Mouse (Mus musculus): Measurements from ENCODE around the gene Iffo1. TPM values are rescaled to one million over a fixed set of nuclear protein-coding genes. Genes with fewer than 3 reads are reported as not detected.

Gene Iffo1
- total and polyA plus RNA-seq, 3 experiments, result 3.3 to 7.0 (median 6.7) TPM

GRCm38 (mm10) chr6:125149569-125149950 lies 4.5 kb downstream of the Iffo1 start:
- H3K9me3 ChIP-seq (replicated peaks; ENCODE audit: low read length), result no peaks in the 10 kb centered on the region
- in situ Hi-C loops (cut with MboI; ENCODE audit: low pct_ligation_motif_present, low pct_unique_long_range_greater_than_20kb, low sequenced_read_pairs), result no loop called here
- no peak overlapping the region for H3K27ac ChIP-seq (ENCODE audit: insufficient read depth, low read depth)
- H3K4me3 ChIP-seq (replicated peaks in 1 of 3; ENCODE audit: low read depth in 2 of 3, low read length in 2 of 3, poor library complexity in 1 of 3), result no peak overlapping the region
- TF ChIP-seq UBTF (IDR thresholded peaks at IDR 0.05; ENCODE audit: low read depth, low read length) (no peak), RCOR1 (conservative IDR thresholded peaks at IDR 0.05; ENCODE audit: low read depth, low read length) (no peak), ZC3H11A (IDR thresholded peaks at IDR 0.05; ENCODE audit: low read depth, low read length) (no peak), USF2 (conservative IDR thresholded peaks at IDR 0.05; ENCODE audit: low read depth, low read length) (no peak), CTCF (conservative IDR thresholded peaks at IDR 0.05 in 1 of 2, IDR thresholded peaks at IDR 0.05 in 1 of 2; ENCODE audit: low read depth in 2 of 2, low read length in 2 of 2) (no peak), ETS1 (conservative IDR thresholded peaks at IDR 0.05; ENCODE audit: low read depth, low read length) (no peak), MAFK (IDR thresholded peaks at IDR 0.05; ENCODE audit: insufficient replicate concordance, low read length) (no peak), USF1 (IDR thresholded peaks at IDR 0.05; ENCODE audit: low read depth, low read length) (no peak), GABPA (IDR thresholded peaks at IDR 0.05; ENCODE audit: insufficient replicate concordance, low read depth, low read length) (no peak), TCF12 (IDR thresholded peaks at IDR 0.05; ENCODE audit: low read depth, low read length) (no peak), MXI1 (IDR thresholded peaks at IDR 0.05; ENCODE audit: low read depth, low read length) (no peak), JUN (IDR thresholded peaks at IDR 0.05; ENCODE audit: insufficient read depth, low read depth, low read length) (no peak), IRF4 (IDR thresholded peaks at IDR 0.05; ENCODE audit: low read depth, low read length) (no peak), BHLHE40 (IDR thresholded peaks at IDR 0.05; ENCODE audit: low read depth, low read length) (no peak)
- no peaks in the 10 kb centered on the region for H3K27me3 ChIP-seq (replicated peaks)
- DNase-seq (ENCODE audit: extremely low read depth), result no peak
- H3K4me1 ChIP-seq (ENCODE audit: control insufficient read depth in 1 of 2, insufficient read depth in 2 of 2), result peaks cover 9 to 32% of the 10 kb centered on the region in 2 experiments
- H3K9ac ChIP-seq (ENCODE audit: insufficient read depth, low read depth), result no peak overlapping the region
- dilution Hi-C loops (cut with MboI; ENCODE audit: extremely low pct_ligation_motif_present, extremely low pct_unique_long_range_greater_than_20kb, low sequenced_read_pairs), result no loop called here
- H3K4me2 ChIP-seq (ENCODE audit: insufficient read depth, low read depth, poor library complexity, severe bottlenecking), result no peak overlapping the region
- peaks cover 18% of the 10 kb centered on the region for H3K79me2 ChIP-seq (replicated peaks; ENCODE audit: control insufficient read depth, extremely low read depth, insufficient read depth, poor library complexity, severe bottlenecking)
- peaks cover 40 to 71% of the 10 kb centered on the region in 2 experiments for H3K36me3 ChIP-seq (replicated peaks in 1 of 2; ENCODE audit: control insufficient read depth in 1 of 2, insufficient read depth in 1 of 2, low read length in 1 of 2)

- H3K27me3 ChIP-seq (replicated peaks), result no peaks in the 10 kb centered on the region
- DNase-seq (ENCODE audit: extremely low read depth), result no peak
- H3K27ac ChIP-seq (ENCODE audit: insufficient read depth, low read depth), result no peak overlapping the region
- H3K36me3 ChIP-seq (replicated peaks in 1 of 2; ENCODE audit: control insufficient read depth in 1 of 2, insufficient read depth in 1 of 2, low read length in 1 of 2), result peaks cover 60 to 89% of the 10 kb centered on the region in 2 experiments
- no peak overlapping the region for H3K4me3 ChIP-seq (replicated peaks in 1 of 3; ENCODE audit: low read depth in 2 of 3, low read length in 2 of 3, poor library complexity in 1 of 3)
- dilution Hi-C loops (cut with MboI; ENCODE audit: extremely low pct_ligation_motif_present, extremely low pct_unique_long_range_greater_than_20kb, low sequenced_read_pairs) (no loop called here), in situ Hi-C loops (cut with MboI; ENCODE audit: low pct_ligation_motif_present, low pct_unique_long_range_greater_than_20kb, low sequenced_read_pairs) (no loop called here)
- no peaks in the 10 kb centered on the region for H3K9me3 ChIP-seq (replicated peaks; ENCODE audit: low read length)
- H3K4me1 ChIP-seq (ENCODE audit: control insufficient read depth in 1 of 2, insufficient read depth in 2 of 2), result peaks cover 1 to 14% of the 10 kb centered on the region in 2 experiments; a peak in 3 of 4 replicates
- TF ChIP-seq GABPA (IDR thresholded peaks at IDR 0.05; ENCODE audit: insufficient replicate concordance, low read depth, low read length), result no peak
- TF ChIP-seq E2F4 (IDR thresholded peaks at IDR 0.05; ENCODE audit: insufficient replicate concordance, low read depth, low read length), result no peak
- TF ChIP-seq CHD1 (IDR thresholded peaks at IDR 0.05; ENCODE audit: low read depth, low read length), result no peak
- no peak for TF ChIP-seq TBP (conservative IDR thresholded peaks at IDR 0.05; ENCODE audit: low read depth, low read length)
- H3K9ac ChIP-seq (ENCODE audit: insufficient read depth, low read depth), result no peak overlapping the region
- H3K79me2 ChIP-seq (replicated peaks; ENCODE audit: control insufficient read depth, extremely low read depth, insufficient read depth, poor library complexity, severe bottlenecking), result peaks cover 2% of the 10 kb centered on the region
- no peak overlapping the region for H3K4me2 ChIP-seq (ENCODE audit: insufficient read depth, low read depth, poor library complexity, severe bottlenecking)
Observed at GRCm38 (mm10) chr6:125152212-125153017, 7.4 kb downstream of the Iffo1 start.
